Mouse (Mus musculus): Measurements from ENCODE around the gene Ntan1.
A peak's percentile ranks its signal among the peaks of the same experiment; 100 is the strongest.
"Not testable (repeated sequence)": the region's sequence is repeated elsewhere in the genome, so short reads cannot be mapped to it uniquely, and the experiment has no call there.

Ntan1 gene

DNA sequence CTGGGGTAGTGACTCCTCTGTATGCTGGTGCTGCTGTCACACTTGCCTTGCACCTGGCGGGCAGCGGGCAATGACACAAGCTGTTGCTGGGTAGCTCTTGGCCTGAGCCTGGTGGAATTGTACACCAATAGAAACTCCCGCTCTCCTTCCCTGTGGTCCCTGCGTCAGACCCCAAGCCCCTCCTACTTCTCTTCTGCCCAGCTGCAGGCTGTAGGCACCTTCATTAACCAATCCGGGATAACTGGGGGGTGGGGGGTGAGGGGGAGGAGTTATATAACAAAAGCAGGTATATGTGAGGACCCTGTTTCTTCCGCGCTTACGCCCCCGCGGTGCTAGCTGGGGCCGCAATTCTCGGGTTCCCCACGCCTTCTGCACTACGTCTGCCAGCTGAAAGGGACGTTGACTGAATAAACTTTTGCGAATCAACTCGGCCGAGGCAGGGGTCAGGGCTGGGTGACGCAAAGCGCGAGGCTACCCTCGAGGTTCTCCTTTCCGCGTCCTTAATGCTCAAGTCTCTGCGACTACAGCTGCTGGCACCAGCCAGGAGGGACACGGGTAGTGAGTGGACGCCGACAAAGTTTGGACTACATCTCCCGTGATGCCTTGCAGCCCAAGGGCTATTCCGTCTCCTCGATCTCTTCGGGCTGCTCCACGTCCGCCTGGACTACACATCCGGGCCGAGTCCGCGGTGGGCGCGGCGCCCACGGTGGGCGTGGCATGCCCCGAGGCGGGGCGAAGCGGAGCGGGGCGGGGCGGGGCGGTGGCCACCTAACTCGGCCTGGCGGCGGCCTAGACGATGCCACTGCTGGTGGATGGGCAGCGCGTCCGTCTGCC, at the start of gene Ntan1:
TSS of gene Ntan1 (plus strand) at position 286 of the 834 bp plus-strand sequence.
- DNase-seq (ENCODE audit: low read depth): peak; percentile 91

DNA sequence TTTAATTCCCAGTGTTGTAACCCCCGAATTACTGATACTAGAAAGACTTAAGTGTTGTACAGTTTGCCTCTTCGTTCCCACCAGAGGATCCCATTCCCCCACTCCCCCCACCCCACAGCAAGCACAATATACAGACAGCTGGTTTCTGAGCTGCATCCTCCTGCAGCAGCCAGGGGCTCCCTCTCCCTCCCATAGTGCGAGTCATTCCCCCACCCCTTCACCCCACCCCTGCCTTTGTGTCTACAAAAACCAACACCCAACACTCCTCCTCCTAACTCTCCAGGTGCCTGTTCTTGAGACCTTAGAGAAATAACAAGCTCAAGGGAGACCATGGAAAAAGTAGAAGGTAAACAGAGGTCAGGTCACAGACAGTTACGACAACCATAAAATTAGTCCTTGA, 47.0 kb upstream of the Ntan1 start:
- not testable (repeated sequence) for DNase-seq (ENCODE audit: low read depth)

- DNase-seq (ENCODE audit: low read depth): not testable (repeated sequence)
Measured at GRCm38 (mm10) chr16:13772051-13772450, 46.6 kb upstream of the Ntan1 start.

- not testable (repeated sequence) for DNase-seq (ENCODE audit: low read depth)
Measured at GRCm38 (mm10) chr16:13774011-13774410, 44.6 kb upstream of the Ntan1 start.

DNA sequence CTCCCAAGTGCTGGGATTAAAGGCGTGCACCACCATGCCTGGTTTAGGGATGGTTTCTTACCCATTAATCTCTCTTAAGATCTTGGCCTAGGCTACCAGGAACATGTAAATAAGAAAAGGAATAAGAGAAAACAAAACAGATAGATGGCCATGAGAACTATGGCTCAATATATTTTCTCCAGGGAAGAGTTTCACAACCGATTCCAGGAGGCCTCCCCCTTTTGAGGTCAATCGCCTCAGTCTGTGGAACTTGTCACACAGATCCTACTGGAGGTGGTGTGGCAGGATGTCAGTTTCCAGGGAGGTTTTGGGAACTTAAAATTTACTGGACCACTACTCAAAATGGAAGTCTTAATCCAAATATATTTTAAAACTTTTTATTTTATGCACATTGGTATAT, 44.0 kb upstream of the Ntan1 start:
- DNase-seq (ENCODE audit: low read depth): not testable (repeated sequence)

DNA sequence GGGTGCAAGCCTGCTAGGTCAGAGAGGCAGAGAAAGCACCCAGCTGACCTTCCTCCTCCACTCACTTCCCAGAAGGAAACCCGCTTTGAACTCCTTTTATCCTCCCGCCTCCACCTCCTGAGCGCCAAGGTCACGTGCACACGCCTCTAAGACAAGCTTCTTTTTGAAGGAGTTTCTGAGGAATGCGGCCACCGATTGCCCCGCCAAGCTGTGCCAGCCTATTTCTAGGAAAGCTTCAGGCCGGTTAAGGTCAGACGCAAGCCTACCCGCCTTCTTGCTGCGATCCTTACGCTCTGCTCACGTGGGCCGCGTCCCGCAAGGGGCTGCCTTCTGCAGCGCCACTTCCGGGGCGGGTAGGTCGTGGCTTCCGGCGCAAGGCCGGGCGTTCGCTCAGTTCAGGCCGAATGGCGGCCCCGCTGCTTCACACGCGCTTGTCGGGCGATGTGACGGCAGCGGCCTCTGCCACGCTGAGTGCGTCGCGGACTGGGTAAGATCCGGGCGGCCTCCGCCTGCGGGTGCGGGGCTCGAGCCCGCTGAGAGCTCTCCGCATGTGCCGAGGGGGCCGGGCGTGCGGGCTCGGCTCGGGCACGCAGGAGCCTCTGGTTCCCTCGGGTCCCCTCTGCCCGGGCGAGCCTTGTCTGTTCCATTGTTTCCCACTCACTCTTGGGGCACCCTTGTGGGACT, 38.1 kb upstream of the Ntan1 start, which contains the start of gene Rrn3:
TSS of gene Rrn3 (plus strand) at position 356 of the 684 bp plus-strand sequence.
- DNase-seq (ENCODE audit: low read depth): peak; percentile 75

- DNase-seq (ENCODE audit: low read depth): no peak
Measured at GRCm38 (mm10) chr16:13781216-13781615, 37.4 kb upstream of the Ntan1 start.

GRCm38 (mm10) chr16:13785932-13786331, 32.7 kb upstream of the Ntan1 start:
- DNase-seq (ENCODE audit: low read depth): no peak

DNA sequence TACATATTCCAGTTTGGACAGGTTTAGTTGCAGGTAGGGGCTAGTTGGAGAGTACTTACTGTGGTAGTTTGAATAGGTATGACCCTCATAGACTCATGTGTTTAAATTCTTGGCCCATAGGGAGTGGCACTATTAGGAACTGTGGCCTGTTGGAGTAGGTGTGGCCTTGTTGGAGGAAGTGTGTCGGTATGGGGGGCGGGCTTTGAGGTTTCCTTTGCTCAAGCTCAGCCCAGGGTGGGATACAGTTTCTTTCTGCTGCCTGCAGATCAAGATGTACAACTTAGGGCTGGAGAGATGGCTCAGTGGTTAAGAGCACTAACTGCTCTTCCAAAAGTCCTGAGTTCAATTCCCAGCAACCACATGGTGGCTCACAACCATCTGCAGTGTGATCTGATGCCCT, 25.2 kb upstream of the Ntan1 start:
- DNase-seq (ENCODE audit: low read depth): not testable (repeated sequence)

DNA sequence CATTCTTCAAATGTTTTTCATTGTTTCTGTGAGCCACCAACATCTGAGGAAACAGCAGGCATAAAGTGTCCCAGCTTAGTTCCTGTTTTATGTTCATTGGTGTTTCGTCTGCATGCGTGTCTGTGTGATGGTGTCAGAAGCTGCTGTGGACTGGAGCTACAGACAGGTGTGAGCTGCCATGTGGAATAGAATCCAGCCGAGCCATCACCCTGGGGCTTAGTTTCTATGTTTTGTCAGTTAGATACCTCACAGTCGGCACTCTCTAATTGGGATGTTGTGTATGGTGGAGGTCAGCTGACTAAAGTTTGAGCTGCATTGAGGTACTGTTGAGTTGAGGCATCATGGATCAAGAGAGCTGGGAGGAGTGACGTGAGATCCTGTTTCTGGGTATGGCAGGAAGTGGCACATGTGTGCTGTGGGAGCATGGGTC, 21.9 kb upstream of the Ntan1 start:
- no peak for DNase-seq (ENCODE audit: low read depth)

DNA sequence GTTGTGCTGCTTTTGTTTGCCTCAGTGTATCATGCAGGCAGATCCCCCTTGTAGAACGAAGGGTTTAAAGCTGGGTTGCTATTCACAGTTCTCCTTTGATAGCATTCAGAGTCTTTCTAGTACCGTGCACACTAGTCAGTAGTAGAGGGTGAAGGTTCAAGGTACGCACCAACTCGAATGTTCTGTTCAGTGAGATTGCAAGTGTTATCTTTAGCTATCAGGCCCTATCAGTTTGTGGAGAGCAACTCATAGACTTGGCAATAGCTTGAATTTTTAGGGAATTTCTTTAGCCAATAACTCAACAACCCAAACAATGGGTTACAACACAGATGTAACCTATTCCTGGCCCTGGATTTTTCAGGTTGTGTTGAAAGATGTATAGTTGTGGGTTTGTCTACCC, 17.4 kb upstream of the Ntan1 start:
- no peak for DNase-seq (ENCODE audit: low read depth)

- DNase-seq (ENCODE audit: low read depth): no peak
Measured at GRCm38 (mm10) chr16:13804666-13805065, 14.0 kb upstream of the Ntan1 start.

GRCm38 (mm10) chr16:13807616-13808015, 11.0 kb upstream of the Ntan1 start:
- no peak for DNase-seq (ENCODE audit: low read depth)

GRCm38 (mm10) chr16:13808410-13808809, 10.2 kb upstream of the Ntan1 start:
- DNase-seq (ENCODE audit: low read depth): no peak

- no peak for DNase-seq (ENCODE audit: low read depth)
Measured at GRCm38 (mm10) chr16:13812152-13812551, 6.5 kb upstream of the Ntan1 start.

DNA sequence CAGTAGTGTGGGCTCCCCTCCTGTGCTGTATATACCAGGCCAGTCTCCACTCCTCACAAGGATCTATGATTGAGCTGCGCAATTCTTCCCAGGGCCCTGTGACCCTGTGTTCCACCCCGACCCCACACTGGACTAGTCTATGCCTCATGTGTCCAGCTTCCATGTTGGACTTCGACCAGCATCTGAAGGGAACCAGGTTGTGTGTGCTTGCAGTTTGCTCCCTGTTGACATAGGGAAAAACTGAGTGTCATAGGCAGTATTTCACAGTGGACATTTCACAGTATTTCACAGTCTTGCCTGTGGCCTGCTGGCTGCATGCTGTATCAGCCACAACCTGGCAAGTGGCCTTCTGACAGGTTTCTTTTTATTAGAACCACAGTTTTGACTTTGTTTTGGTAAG, 5.4 kb upstream of the Ntan1 start:
- DNase-seq (ENCODE audit: low read depth): no peak

GRCm38 (mm10) chr16:13819394-13819743, 724 bp downstream of the Ntan1 start:
- DNase-seq (ENCODE audit: low read depth): no peak

GRCm38 (mm10) chr16:13819806-13820500, 1.3 kb downstream of the Ntan1 start:
- DNase-seq (ENCODE audit: low read depth): peak; percentile 7

DNA sequence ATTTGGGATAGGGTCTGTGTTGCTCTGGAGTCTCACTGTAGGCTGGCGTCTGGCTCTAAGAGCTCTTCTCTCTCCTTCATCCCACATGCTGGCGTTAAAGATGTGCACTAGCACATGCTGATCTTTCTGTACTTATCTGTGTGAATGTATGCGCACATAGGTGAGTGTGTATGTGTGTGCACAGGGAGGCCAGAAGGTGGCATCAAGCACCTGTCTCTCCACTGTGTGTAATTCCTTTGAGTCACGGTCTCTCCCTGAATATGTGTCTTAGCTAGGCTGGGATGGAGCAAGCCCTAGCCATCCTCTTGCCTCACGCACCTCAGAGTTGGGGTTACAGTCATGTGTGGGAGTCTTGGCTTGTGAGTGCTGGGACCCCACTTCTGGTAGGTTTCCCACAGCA, 2.1 kb downstream of the Ntan1 start:
- DNase-seq (ENCODE audit: low read depth): no peak

GRCm38 (mm10) chr16:13825781-13826490, 7.3 kb downstream of the Ntan1 start:
- peak; percentile 39 for DNase-seq (ENCODE audit: low read depth)

DNA sequence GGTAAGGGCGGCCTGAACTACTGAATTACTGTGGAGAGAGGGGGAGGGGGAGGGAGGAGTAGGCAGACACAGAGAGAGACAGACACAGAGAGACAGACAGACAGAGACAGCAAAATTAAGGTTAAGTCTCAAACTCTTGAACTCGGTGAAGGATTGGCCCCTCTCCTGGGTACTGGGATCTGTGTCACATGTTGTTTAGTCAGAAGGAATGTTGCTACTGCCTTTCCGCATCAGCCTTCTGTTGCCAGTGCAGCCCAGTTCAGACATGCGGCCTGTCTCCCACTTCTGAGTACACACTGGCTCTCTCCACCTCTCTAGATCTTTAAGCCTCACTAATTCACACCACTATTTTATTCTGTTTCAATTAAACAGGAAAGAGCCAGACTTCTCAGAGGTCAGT, 7.9 kb downstream of the Ntan1 start:
- DNase-seq (ENCODE audit: low read depth): peak; percentile 40

DNA sequence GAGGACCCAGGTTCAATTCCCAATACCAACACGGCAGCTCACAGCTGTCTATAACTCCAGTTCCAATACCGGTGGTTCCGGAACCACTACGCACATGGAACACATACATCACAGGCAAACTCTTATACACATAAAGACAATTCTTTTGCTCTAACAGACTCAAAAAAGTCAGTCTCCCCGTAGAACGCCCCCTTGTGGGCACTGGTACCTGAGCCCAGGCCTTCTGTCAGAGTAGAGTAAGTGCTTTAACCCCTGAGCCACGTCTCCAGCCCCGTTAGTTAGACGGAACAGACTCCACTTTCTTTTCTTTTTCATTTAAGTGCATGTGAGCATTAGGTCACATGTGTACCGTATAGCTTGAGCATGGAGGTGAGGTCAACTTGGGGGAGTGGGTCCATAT, 11.8 kb downstream of the Ntan1 start:
- DNase-seq (ENCODE audit: low read depth): no peak

All from fibroblast of lung, adult 2 months (primary cell).